Mouse (Mus musculus) c-Kit-negative CD71-positive TER-119-positive erythroid progenitor cells, embryonic 14.5 days (primary cell): Measurements from ENCODE around the gene Dync2li1.

Source experiments
- DNase-seq: peaks from one replicate; pipeline ENCODE4 v3.0.0-alpha.2; 2013; ENCODE audit warnings: low read depth, low spot score

The Dync2li1 gene

DNA sequence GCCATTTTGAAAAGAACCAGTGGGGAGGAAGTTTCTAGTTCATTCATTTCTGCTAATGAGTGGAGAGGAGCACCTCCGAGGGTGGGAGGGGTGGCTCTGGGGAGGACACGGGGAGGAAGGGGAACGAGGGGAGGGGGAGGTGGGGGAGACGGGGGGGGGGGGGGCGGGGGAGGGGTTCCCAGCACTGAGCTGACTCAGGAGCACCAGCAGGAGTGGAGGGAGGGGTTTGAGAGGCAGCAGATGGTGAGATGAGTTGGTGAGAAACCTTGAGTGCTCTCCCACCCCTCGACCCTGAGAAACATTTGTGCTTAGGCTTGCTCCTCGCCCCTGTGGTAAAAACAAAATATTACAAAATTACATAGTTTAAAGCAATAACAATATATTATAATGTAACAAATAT lies 19.6 kb downstream of the Dync2li1 start:
- DNase-seq: no peak

DNA sequence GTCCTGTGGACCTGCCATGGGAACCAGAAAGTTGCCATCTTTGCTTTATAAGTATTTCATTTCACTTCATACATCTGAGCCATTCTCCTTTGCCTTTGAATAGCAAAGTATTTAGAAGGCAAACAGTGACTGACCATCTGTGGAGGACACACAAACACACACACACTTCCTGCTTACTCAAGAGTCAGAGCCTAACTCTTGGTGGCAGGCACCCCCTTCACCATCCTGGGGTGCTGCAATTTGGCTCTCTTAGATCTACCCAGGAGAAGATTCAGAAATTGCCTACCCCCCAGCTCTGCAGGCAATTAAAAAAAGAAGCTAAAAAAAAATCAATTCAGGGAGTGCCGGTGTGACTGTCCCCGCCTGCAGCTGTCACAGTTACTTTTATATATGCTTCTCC lies 20.2 kb downstream of the Dync2li1 start:
- DNase-seq: no peak

DNA sequence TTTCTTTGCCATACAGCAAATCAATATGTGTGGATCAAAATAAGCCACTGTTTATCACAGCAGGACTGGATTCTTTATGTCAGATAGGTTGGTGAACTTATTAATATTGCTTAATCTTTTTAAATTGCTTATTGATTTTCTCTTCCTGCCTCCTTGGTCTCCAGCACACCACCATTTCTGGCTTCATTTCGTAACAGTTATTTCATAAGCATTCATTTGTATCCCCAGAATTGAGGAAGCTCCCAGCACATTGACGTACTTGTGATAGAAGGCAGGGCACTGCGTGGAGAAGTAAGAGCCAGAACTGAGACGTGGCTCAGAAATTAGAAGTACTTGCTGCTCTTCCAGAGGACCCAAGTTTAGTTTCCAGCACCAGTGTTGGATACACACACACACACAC lies 21.3 kb downstream of the Dync2li1 start:
- no peak for DNase-seq

DNA sequence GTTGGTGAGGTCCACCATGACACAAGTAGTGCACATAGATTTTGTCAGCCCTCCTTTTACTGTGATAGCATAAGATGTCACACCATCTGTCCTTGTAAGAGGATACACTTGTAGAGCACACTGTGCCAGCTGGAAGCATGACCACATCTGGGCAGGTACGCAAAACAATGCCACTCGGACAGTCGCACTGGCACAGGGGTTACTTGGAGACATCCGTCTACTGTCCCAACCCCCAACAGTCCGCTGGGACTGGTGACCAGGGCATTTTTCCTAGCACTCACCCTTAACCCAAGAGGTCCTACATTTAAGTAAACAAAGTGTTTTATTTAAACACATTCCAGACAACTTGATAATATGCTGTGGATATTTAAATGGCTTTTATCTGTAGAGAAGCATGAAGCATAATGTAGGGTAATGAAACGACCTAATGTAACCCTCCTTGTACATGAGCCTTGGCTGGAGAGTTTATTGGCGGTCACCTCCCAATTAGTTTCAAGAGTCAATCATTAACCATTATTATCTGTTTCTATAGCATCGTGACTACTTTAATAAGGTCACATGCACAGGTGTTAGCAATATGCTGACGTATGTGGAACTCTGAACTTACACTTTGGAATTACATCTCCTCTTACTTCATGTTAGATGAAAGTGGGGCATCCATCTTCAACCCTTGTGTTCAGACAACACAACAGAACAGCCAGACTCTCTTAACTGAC lies 24.2 kb downstream of the Dync2li1 start:
- no peak for DNase-seq

DNA sequence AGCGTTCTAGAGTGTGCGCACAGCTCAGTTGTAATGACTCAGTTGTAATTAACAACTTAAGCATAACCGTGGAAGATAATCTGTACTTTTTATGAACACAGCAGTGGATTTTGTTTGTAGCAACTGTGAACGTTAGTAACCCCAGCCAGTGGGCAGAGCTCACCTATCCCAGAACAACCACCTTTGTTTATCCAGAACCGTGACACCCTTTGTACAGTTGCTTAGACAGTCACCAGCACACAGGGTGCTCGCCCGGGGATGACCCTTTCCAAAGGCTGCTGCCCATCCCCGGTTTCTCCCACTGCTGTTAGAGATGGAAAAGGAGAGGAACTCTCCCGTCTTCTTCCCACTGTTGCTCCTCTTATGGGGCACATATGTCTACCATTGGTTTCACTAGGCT lies 27.2 kb downstream of the Dync2li1 start:
- no peak for DNase-seq

DNA sequence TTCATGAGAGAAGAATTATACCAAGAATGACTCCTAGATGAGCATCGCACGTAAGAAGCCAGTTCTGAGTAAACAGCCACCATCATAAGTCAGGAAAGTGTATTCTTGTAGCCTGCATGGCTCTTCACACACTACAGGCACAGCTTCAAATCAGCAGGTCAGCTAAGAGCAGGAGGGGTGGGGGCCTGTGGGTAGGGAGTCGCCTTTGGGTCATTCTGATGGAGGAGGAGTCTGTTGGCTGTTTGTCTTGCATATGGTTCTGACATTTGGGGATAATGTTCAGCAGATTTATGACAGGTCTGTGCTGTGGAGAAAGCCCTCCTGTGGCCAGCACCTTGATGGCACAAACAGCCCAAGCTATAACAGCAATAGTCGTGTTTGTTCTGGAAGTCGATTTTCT lies 29.9 kb downstream of the Dync2li1 start:
- DNase-seq: no peak

DNA sequence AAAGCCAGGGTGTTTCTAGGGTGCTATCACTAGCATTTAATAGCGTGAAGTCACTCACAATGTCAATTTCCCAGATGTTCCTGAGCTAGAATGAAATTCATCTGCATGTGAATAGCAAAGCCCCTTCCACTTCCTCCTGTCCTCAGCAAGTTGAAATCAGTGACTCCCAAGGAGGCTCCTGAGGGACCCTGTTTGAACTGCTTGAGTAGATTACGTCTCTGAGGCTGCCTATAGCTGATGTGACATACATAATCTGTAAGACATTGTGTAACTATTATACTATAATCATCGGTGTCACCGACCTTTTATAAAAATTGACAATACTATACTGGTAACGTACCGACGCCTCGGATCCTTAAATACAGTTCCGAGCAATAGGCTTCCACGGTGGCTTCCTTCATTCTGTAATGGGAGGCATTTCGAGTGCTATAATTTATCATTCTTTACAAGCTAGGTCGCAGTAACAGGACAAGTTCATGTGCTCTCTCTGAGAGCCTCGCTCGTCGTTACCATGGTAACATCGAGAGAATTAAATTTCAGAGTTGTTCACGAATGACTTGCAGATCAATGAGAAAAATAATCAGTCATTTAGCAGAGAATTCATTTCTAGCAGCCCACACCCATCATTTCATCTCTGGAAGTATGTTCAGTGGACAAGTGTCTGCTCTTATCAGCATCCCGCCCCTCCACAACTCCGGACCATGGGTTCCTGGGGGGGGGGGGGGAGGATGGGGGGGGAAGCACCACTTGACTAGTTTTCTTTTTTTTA lies 30.5 kb downstream of the Dync2li1 start:
- no peak for DNase-seq

DNA sequence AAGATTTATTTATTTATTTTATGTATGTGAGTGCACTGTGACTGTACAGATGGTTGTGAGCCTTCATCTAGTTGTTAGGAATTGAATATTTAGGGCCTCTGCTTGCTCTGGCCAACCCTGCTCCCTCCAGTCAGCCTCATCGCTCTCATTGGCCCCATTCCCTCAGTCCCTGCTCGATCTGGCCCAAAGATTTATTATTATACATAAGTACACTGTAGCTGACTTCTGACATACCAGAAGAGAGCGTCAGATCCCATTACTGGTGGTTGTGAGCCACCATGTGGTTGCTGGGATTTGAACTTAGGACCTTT lies 31.1 kb downstream of the Dync2li1 start:
- DNase-seq: no peak

DNA sequence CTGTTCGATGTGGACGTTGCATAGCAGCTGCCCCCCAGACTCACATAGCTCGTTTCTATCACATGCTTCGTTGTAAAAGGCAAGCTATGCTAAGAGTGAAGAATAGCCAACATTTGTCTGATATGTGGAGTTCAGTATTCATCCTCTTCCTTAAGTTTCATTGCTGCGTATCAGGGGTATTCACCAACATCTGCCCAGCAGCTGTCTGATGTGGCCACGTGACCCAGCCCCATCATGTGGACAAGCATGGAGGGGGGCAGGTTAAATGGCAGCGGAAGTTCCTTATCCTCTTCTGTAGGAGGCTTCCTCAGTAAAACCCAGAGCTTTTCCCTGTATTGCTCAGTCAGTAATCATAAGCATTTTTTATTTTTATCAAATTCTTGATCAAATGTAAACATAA lies 31.5 kb downstream of the Dync2li1 start:
- DNase-seq: no peak

DNA sequence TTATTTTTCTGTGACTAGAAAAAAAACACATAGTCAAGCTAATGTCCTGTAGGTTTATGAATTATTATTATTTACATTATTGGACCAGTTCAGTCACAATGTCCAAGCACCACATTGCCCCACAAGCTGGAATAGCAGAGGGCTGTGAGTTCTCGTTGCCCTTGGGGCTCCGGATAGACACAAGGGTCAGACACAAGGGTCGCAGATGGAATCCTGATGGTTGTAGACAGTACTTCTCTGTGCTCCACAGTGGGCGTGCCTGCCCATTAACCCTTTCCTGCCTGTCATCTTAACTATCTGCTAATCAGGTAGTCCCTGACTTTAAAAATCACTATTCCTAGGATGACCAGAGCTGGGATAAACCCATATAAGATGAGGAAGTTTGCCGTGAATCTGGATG lies 31.9 kb downstream of the Dync2li1 start:
- DNase-seq: no peak

DNA sequence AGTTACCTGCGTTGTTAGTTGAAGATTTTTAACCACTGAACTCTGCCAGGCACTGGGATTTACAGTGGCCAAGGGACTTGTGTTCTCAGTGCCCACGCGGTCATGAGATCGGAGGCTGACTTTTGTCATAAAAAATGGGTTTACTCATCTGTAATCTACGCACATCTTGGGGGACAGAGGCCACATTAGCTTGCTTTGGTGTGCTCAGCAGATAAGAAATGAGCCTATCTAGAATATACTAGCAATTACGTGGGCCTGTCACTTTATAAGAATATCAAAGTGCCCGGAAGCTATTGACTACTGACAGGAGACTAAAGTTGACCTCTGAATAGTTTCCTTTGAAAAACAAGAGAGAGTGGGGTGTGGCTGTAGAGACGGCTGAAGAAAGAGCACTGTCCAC lies 32.7 kb downstream of the Dync2li1 start:
- DNase-seq: no peak

DNA sequence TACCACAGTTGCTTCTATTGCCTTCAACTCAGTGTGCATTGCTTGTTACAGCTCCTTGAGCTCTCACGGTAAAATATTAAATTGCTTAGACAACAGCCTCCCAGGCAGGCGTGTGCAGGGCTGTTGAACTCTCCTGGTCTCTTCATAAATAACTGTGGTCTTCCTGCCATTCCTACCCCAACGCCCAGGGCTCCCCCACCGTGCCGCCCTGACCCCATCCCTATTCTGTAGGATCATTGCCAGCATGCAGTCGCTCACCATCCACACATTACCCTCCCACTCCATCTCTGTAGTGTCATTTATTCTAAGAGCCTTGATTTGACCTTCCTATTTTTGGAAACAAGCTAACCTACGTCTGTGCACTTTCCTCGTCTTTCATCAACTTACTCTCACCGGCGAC lies 38.8 kb downstream of the Dync2li1 start:
- no peak for DNase-seq

DNA sequence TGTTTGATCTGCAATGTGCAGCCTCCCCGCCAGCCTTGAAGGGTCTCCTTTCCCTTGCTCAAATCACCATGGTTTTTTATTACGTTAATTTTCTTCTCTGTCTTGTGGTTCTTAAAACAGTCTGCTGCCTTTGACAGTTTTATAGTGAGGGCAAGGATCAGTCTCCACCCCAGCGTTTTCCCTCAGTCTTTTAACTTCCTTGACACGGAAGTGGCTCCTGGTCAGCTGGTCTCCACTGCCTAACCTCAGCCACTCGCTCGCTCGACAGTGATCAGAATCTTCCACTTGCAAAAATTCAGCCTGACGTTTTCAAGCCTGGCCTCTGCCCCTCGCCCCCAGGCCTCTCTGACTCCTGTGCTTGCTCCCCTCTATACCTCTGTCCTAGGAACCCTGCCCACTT lies 39.4 kb downstream of the Dync2li1 start:
- no peak for DNase-seq

DNA sequence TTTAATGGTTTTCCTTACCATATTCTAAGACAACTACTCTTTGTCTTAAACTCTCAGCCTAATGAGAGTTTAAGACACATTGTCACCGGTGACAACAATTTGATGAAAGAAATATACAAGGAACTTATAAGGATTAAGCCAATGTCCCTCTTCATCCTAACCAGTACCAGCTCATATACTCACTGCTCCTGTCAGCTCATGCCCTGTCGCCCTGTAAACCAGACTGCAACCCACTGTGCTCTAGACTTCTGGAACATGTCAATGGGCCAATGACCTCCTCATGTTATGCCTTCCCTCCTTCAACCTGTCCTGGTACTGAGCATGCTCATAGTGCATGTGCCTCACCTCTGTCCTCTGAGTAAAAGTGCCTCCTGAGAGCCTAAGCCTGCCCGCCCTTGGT lies 41.6 kb downstream of the Dync2li1 start:
- DNase-seq: no peak

DNA sequence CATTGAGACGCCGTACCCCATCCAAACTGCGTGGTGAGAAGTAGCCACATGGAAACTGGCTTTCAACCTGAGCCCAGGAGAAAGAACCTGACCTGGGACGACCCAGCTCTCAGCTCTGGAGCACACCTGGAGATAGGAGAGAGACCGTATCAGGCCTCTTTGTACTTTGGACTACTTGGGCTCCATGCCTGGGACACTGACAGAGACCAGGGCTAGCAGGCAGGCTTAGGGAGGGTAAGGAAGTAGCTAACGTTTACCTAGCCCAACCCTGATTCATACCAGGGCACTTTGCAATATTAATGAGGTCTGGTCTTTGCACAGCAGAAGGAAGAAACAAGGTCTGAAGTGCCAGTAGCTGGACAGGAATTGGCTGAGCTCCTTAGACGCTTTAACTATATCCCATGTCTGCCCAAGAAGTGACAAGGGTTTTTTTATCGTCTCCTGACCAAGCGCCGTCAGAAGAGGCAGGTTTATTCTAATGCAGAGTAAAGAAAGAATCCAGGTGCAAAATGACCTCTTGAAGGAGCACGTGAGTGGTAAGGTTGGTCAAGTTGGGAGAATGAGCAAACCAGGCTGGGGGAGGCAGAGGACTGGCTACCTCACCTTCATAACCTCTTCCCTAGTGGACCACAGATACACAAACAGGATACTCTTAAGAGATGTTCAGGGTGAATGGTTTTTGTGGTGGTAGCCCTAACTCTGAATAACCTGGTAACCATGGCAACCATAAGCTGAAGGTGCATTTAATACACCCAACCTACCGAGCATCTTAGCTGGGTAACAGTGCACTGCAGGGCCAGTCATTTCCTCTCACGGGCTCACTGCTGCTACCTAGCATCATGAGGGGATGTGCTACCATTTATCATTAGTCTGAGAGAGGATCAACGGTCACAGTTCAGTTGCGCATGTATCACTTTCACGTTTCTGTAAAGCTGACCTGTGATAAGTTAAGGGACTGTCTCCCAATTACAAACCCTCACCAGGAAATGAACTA lies 46.4 kb downstream of the Dync2li1 start:
- DNase-seq: no peak

DNA sequence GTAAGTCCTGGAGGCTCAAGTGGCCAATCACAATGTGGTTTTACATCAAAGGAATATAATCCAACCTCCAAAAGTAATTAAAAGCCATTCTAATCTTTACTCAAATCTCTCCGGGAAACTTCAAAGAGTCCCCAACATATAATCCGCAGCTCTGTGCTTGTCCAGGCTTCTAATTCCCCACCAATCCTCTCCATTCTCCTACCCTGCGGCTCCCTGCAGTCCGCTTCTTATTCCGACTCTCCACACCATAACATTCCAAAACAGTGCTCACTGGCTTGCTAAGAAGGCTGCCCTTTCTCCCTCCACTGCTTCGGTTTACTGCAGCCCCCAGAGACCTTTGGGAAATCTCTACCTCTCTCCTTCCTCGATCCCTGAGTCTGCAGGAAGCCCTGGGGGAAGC lies 47.8 kb downstream of the Dync2li1 start:
- no peak for DNase-seq

DNA sequence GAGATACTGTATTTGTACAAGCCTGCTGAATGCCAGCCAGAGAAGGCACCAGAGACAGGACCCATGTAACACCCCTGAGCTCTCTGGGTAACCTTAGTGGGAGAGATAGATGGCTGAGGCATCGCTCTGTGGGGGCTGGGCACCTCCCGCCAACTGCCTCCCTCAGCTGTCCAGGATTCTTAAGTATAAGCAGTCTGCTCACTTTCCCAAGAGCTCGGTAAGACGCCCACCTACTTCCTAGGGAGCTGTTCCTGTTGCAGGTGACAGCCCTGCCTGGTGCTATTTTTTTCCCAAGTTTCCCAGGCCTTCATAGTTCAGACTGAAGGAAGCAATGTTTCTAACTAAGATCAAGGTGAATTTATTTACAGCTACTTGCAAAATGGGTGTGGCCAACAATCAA lies 48.9 kb downstream of the Dync2li1 start:
- DNase-seq: no peak

DNA sequence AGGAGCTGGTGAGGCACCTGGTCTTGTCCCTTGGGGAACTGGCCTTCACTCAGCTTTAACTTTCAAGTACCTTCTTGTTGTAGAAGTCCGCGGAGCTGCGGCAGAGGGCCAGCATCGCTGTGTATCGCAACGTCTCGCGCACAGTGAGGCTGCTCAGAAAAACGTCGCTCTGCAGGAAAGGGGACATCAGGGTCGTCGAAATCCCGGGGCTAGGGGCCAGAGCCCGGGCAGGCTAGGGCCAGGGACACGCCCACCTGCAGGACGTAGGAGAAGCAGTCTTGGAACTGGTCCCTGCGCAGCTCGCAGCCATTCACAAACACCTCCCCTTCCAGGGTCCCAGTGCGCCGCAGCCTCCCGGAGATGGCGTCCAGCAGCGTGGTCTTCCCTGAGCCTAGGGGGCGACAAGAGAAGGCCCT lies 49.7 kb downstream of the Dync2li1 start, which contains the start of gene Abcg8:
Abcg8 (plus strand) TSS at position 352 of the 416 bp plus-strand sequence.
- DNase-seq: no peak

DNA sequence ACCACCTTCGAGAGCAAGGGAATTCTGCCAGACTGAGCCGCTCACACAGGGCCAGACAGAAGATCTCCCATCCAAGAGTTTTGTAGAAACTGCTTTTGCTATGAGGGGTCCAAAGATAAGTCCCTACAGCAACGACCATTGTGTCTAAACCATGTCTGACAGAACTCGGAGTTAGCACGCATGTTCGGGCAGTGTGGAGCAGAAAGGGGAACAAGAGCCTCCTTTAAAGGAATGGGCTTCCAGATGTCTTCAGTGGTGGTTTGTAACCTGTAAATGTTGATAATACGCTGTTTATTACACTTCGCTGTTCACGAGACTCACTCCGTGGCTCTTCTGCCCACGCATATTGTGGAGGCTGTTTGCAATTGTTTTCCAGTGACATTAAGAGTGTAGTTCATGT lies 51.3 kb downstream of the Dync2li1 start:
- no peak for DNase-seq

DNA sequence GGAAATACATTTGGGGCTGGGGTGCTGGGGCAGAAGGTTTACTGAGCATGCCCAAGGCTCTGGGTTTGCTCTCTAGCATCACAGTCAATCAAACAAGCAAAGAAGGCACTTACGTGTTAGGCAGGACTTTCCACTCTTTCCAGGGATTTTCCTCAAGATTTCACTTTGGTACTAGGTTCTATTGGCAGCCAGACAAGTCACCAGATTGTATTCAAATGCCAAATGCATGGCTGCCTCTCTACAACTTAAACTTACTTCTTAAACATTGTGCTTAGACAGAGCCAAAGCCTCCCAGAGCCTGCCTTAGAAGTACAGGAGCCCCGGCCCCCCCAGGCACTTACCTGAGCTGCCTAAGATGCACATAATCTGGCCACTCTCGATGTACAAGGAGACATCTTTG lies 55.4 kb downstream of the Dync2li1 start:
- DNase-seq: no peak

DNA sequence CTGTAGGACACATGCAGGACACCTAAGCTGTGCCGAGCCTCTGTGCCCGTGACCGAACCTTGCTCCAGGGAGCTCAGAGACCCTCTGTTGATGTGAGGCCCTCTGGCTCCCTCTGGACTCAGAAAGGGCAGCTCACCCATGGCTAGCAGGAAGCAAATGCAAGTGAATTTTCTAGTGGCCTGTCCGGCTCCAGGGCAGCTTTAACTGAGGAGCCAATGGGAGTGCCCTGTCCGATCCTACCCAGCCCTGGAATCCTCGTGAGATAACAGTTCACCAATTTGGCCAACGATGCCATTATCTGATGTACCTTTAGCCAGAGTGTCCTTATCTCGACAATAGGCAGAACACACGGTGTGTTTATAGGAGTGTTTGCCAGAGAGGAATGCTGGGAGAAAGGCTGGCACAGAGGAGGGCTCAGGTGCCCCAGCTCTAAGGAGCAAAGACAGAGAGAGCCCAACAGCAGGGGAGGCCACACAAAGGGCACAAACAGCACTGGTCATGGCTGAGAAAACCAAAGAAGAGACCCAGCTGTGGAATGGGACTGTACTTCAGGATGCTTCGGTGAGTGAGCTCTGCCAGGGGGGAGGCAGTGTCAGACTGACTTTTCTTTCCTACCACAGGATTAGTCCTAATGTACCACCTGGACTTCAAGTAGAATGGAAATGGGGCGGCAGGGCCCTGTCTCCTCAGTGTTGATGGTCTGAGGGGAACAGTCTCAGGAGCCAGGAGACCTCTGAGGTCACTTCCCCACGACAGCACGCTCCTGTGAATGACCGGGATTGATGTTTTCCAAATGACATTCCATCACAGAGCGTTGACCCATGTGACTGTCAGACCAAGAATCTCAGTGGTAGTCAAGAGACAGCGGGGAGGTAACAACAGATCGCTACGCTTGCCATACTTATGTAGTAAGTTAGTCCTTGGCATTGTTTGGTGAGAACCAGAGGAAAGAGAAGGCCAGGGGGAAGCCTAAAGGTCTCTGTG lies 56.7 kb downstream of the Dync2li1 start, which contains the start of gene Abcg5:
Abcg5 (minus strand) TSS at position 278 of the 984 bp plus-strand sequence.
- no peak for DNase-seq
